Mouse (Mus musculus) G1E (cell line): ENCODE measurements at regions not wholly inside any gene's neighbourhood (a gene's known extent, or its start where the extent isn't known, plus 50 kb on each side); places are given as distances from the start of the nearest gene placed in this dataset.

Source experiments
- ATAC-seq: 2 replicates; pipeline ENCODE4 v1.8.0; 2016; ENCODE audit warnings: mild to moderate bottlenecking; ENCODE audit not compliant: insufficient number of reproducible peaks, poor library complexity, low FRiP score, severe bottlenecking; ENCODE audit errors: extremely low read depth
- DNase-seq: peaks from one replicate; pipeline ENCODE4 v3.0.0; 2012; ENCODE audit warnings: low spot score
- H3K27me3 ChIP-seq: 2 replicates; pipeline ENCODE4 v1.6.1; 2012; ENCODE audit warnings: mild to moderate bottlenecking, low read length, inconsistent platforms; ENCODE audit not compliant: insufficient read depth
- H3K36me3 ChIP-seq: replicated peaks from 2 replicates; pipeline ENCODE3; 2012; ENCODE audit warnings: mild to moderate bottlenecking, inconsistent platforms
- H3K4me1 ChIP-seq: 2 replicates; pipeline ENCODE4 v1.6.1; 2012; ENCODE audit warnings: low read depth, low read length, inconsistent platforms, mixed read lengths; ENCODE audit not compliant: insufficient read depth
- H3K4me3 ChIP-seq: 2 replicates; pipeline ENCODE4 v1.5.1; 2012; ENCODE audit warnings: low read depth, mild to moderate bottlenecking, inconsistent platforms, low read length, moderate library complexity, mixed read lengths
- H3K9me3 ChIP-seq: replicated peaks from 2 replicates; pipeline ENCODE4 v1.6.1; 2012; ENCODE audit warnings: inconsistent platforms
- CTCF ChIP-seq: IDR thresholded peaks from 2 replicates; pipeline ENCODE4 v1.5.1; 2012; ENCODE audit warnings: low read depth, low read length, inconsistent platforms, mixed read lengths
- GATA1 ChIP-seq: IDR thresholded peaks from 2 replicates; pipeline ENCODE4 v1.6.1; 2012; ENCODE audit warnings: borderline replicate concordance, low read length, inconsistent platforms, mixed read lengths
- GATA2 ChIP-seq: IDR thresholded peaks from 2 replicates; pipeline ENCODE4 v1.6.1; 2012; ENCODE audit warnings: low read depth, low read length, inconsistent platforms, borderline replicate concordance
- POLR2AphosphoS5 ChIP-seq: IDR thresholded peaks from 2 replicates; pipeline ENCODE4 v1.6.1; 2012; ENCODE audit warnings: low read depth, low read length, inconsistent platforms; ENCODE audit not compliant: insufficient replicate concordance
- TAL1 ChIP-seq: conservative IDR thresholded peaks from 2 replicates; pipeline ENCODE4 v1.6.1; 2012; ENCODE audit warnings: low read depth, low read length, inconsistent platforms, mixed read lengths

DNA sequence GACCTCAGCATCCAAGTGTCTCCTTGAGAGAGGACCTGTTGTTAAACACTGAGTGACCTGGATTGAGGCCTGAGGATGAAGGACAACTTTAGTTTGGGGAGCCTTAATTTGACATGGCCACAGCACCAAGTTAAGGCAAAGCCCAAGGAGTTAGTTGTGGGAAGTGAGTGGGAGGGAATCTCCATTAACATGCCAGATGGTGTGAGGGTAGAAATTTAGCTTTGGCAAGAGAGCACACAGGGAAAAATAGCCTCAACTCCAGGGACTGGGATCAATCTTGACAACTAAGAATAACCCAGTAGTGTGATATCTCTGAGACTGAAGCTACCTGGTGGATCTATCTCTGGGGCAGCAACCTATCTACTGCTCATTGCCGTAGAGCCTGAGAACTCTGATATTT, 105.4 kb downstream of the Ahr start:
- DNase-seq (no peak), ATAC-seq (no peak)
- Histone ChIP-seq H3K27me3 (no peaks in the 10 kb centered on the region), H3K9me3 (0 out of 2 replicates have a peak, but pooled peaks cover 4% of the 10 kb centered on the region), H3K4me1 (no peaks in the 10 kb centered on the region), H3K4me3 (no peak overlapping the region), H3K36me3 (no peaks in the 10 kb centered on the region)
- TF ChIP-seq TAL1 (no peak), GATA1 (no peak), GATA2 (no peak), POLR2AphosphoS5 (no peak), CTCF (no peak)

DNA sequence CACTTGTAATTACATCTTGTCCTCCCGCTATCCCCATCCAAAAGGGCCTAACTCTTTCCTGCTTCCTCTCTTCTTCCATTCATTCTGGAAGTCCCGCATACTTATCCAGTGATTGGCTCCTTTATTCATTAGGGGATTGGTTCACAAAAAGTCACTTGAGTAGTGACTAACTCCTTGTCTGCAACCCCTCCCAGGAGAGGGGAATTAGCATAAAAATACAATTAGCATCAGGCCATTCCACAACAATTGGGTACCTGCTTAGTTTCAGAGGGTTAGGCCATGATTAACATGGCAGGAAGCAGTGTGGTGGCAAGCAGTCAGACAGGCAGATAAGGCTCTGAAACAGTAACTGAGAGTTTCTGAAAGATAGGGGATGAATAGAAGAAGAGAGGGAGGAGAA, 115.6 kb downstream of the Ahr start:
- ATAC-seq (no peak), DNase-seq (no peak)
- TF ChIP-seq GATA2 (no peak), POLR2AphosphoS5 (no peak), GATA1 (no peak), CTCF (no peak), TAL1 (no peak)
- Histone ChIP-seq H3K4me1 (no peaks in the 10 kb centered on the region), H3K9me3 (peaks cover 7% of the 10 kb centered on the region; the same call in 1 of the 2 replicates), H3K4me3 (no peak overlapping the region), H3K36me3 (no peaks in the 10 kb centered on the region), H3K27me3 (no peaks in the 10 kb centered on the region)

DNA sequence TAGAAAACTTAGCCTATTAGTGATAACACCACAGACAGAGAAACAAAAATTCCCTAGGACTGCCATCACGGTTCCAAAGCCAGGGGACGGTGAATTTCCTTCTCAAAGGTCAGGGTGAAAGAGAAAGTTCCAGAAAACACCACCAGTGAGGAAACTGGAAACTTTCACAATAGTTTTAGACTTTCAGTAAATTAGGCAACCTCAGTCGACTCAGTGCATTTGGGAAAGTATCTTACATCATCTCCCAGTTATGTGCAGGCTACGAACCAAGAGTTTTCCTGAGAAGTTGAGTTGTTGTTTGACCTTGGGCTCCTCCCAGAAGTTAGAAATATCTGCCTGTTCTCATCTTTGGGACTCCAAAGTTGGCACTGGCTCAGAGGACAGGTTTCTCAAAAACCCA, 116.9 kb downstream of the Ahr start:
- H3K27me3 ChIP-seq: no peaks in the 10 kb centered on the region
- H3K4me3 ChIP-seq: no peak overlapping the region
- TF ChIP-seq TAL1: no peak
- TF ChIP-seq GATA1: no peak
- no peaks in the 10 kb centered on the region for H3K36me3 ChIP-seq
- DNase-seq: no peak
- no peak for ATAC-seq
- peaks cover 7% of the 10 kb centered on the region; the same call in 1 of the 2 replicates for H3K9me3 ChIP-seq
- no peaks in the 10 kb centered on the region for H3K4me1 ChIP-seq

DNA sequence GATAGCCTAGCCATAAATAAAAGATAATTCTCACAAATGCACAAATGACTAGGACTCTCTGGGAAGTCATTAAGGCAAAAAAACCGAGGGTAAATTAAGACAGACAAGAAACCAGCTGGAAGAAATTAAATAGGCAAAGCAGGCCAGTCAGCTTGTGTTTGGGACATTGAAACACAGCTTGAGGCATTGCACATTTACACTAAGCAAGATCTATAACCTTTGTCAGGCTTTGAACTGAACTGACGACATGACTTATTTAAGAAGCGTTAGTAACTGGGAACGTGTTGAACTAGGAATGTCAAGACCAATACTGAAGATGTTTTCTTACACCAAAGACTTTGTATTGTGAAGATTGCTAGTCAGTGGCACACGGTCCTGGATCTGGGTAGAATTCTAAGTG, 118.3 kb downstream of the Ahr start:
- ATAC-seq (no peak), DNase-seq (no peak)
- Histone ChIP-seq H3K36me3 (no peaks in the 10 kb centered on the region), H3K4me3 (no peak overlapping the region), H3K27me3 (no peaks in the 10 kb centered on the region), H3K9me3 (peaks cover 7% of the 10 kb centered on the region; the same call in 1 of the 2 replicates), H3K4me1 (no peaks in the 10 kb centered on the region)
- no peak for TF ChIP-seq TAL1
- TF ChIP-seq GATA2: no peak
- no peak for TF ChIP-seq POLR2AphosphoS5
- TF ChIP-seq GATA1: no peak

DNA sequence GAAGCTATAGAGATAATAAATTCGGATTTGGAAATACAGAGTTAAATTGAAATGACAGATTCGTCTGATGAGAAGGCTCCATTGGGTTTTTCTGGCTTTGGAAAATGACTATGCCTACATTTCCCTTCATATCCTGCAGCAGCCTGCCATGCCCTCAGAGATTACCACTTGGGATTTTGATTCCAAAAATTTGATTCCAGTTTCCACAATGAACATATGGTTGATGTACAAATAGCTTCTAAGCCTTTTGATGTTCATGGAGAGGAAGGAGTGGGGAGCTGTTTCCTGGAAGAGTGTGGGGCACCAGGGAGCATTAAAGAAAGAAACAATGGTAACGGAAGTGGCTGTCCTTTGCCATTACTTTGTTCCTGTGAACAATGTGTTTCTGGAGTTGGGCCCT, 122.1 kb downstream of the Ahr start:
- TF ChIP-seq GATA2 (no peak), TAL1 (no peak), POLR2AphosphoS5 (no peak), CTCF (no peak), GATA1 (no peak)
- H3K4me3 ChIP-seq: no peak overlapping the region
- no peaks in the 10 kb centered on the region for H3K27me3 ChIP-seq
- ATAC-seq: no peak
- H3K4me1 ChIP-seq: no peaks in the 10 kb centered on the region
- H3K36me3 ChIP-seq: no peaks in the 10 kb centered on the region
- H3K9me3 ChIP-seq: no peaks in the 10 kb centered on the region
- no peak for DNase-seq

DNA sequence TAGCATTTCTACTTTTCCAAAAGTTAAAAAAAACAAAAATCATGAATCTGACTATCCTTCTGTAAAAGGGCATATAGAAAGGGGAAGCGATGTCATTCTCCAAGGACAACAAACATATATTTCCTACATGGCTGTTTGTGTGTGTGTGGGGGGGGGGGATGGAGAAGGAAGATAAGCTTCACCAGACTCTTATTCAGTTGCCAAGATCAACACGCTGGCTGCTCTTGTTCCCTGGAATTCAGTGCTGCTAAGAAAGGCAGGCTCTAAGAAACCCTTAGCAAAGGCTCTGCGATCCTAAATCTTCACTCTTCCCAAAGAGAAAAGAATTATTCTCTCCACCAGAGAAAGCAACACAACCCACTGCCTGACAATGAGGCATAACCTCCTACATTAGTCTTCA, 126.4 kb downstream of the Ahr start:
- TF ChIP-seq TAL1: no peak
- no peak for TF ChIP-seq CTCF
- no peak for TF ChIP-seq GATA2
- peaks cover 2% of the 10 kb centered on the region; the same call in 1 of the 2 replicates for H3K9me3 ChIP-seq
- ATAC-seq (no peak), DNase-seq (no peak)
- no peaks in the 10 kb centered on the region for H3K36me3 ChIP-seq
- H3K4me1 ChIP-seq: no peaks in the 10 kb centered on the region
- no peak overlapping the region for H3K4me3 ChIP-seq
- H3K27me3 ChIP-seq: no peaks in the 10 kb centered on the region

DNA sequence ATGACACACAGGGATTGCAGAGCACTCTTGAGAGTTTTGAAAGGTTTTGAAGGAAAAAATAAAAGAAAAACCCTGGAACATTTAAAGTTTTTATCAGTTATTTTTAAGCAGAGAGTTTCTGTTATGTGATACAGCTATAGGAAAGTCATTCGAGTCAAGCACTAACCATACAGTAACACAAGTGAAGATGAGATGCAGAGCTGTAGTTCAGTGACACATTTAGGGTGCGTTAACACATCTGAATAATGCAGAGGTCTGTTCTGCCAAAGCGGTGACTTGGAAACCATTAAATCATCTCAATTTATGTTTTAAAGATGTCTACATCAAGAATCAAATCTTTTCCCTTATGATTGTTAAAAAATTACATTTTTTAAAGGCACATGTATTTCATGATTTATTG, 126.8 kb downstream of the Ahr start:
- DNase-seq: no peak
- H3K36me3 ChIP-seq: no peaks in the 10 kb centered on the region
- no peaks in the 10 kb centered on the region for H3K4me1 ChIP-seq
- ATAC-seq: no peak
- no peak for TF ChIP-seq GATA2
- TF ChIP-seq CTCF: no peak
- no peak for TF ChIP-seq POLR2AphosphoS5
- TF ChIP-seq TAL1: no peak
- TF ChIP-seq GATA1: no peak
- peaks cover 2% of the 10 kb centered on the region; the same call in 1 of the 2 replicates for H3K9me3 ChIP-seq
- H3K27me3 ChIP-seq: no peaks in the 10 kb centered on the region
- no peak overlapping the region for H3K4me3 ChIP-seq
